Mouse (Mus musculus) liver, postnatal 0 days (tissue): ENCODE results near the gene Anks1. TPM values are rescaled to one million over a fixed set of nuclear protein-coding genes. Genes with fewer than 3 reads are reported as not detected.
"Not testable (repeated sequence)": the region's sequence is repeated elsewhere in the genome, so short reads cannot be mapped to it uniquely, and the experiment has no call there.

Source experiments
- ATAC-seq: fragments of 200-750 bp; cut with Nextera tagmentation; 2 replicates; pipeline ENCODE4 v1.8.0; 2017; ENCODE audit warnings: mild to moderate bottlenecking, moderate library complexity
- DNase-seq: peaks from one replicate; pipeline ENCODE4 v3.0.0-alpha.2; 2016
- H3K27ac ChIP-seq: fragments of 300-500 bp; sonication (generic); 2 replicates; pipeline ENCODE4 v1.5.1; 2014; ENCODE audit warnings: antibody characterized with exemption, moderate library complexity, mild to moderate bottlenecking, low read depth
- H3K27me3 ChIP-seq: fragments of 300-500 bp; sonication (generic); 2 replicates; pipeline ENCODE4 v1.6.1; 2014; ENCODE audit warnings: low read length, control low read depth, mixed read lengths; ENCODE audit not compliant: insufficient read depth
- H3K36me3 ChIP-seq: fragments of 300-500 bp; sonication (generic); replicated peaks from 2 replicates; pipeline ENCODE4 v1.6.1; 2014; ENCODE audit warnings: mild to moderate bottlenecking, control low read depth, low read length, moderate library complexity, mixed read lengths; ENCODE audit not compliant: insufficient read depth
- H3K4me1 ChIP-seq: fragments of 300-500 bp; sonication (generic); 2 replicates; pipeline ENCODE4 v1.6.1; 2014; ENCODE audit warnings: antibody characterized with exemption, mild to moderate bottlenecking, control low read depth; ENCODE audit not compliant: insufficient read depth
- H3K4me2 ChIP-seq: fragments of 300-500 bp; sonication (generic); 2 replicates; pipeline ENCODE4 v1.6.1; 2014; ENCODE audit warnings: low read depth, mild to moderate bottlenecking, low read length, moderate library complexity, mixed read lengths
- H3K4me3 ChIP-seq: fragments of 300-500 bp; sonication (generic); 2 replicates; pipeline ENCODE4 v1.5.1; 2014; ENCODE audit warnings: low read depth, low read length
- H3K9ac ChIP-seq: fragments of 300-500 bp; sonication (generic); replicated peaks from 2 replicates; pipeline ENCODE4 v1.6.1; 2014; ENCODE audit warnings: mild to moderate bottlenecking, moderate library complexity
- H3K9me3 ChIP-seq: fragments of 300-500 bp; sonication (generic); 2 replicates; pipeline ENCODE4 v1.6.1; 2016; ENCODE audit warnings: mild to moderate bottlenecking, control low read depth, low read length, mixed read lengths
- CTCF ChIP-seq: sonication (generic); IDR thresholded peaks from 2 replicates; pipeline ENCODE4 v1.5.1; 2016; ENCODE audit warnings: antibody characterized with exemption, low read depth
- EP300 ChIP-seq: IDR thresholded peaks from 2 replicates; pipeline ENCODE4 v1.6.1; 2016; ENCODE audit warnings: antibody characterized with exemption, low read depth, mild to moderate bottlenecking
- WGBS: fragments of 180-500 bp; shearing (Covaris S2); extraction: QIAGEN DNeasy Blood & Tissue Kit; methylation state at CpG from one replicate; pipeline ENCODE4 v1.1.7; 2014; ENCODE audit not compliant: insufficient replicate concordance; 5-methylcytosine and 5-hydroxymethylcytosine counted together
- polyA plus RNA-seq: library from polyadenylated mRNA; unstranded; fragments of >200 nt; fragmentation: Nextera tagmentation; extraction: Ambion mirVana; gene quantifications from 2 replicates; pipeline ENCODE4 v1.2.1, GENCODE M21; 2015

Gene Anks1
- polyA plus RNA-seq, 1 experiment from 2014 or later, result 3.0 TPM

DNA sequence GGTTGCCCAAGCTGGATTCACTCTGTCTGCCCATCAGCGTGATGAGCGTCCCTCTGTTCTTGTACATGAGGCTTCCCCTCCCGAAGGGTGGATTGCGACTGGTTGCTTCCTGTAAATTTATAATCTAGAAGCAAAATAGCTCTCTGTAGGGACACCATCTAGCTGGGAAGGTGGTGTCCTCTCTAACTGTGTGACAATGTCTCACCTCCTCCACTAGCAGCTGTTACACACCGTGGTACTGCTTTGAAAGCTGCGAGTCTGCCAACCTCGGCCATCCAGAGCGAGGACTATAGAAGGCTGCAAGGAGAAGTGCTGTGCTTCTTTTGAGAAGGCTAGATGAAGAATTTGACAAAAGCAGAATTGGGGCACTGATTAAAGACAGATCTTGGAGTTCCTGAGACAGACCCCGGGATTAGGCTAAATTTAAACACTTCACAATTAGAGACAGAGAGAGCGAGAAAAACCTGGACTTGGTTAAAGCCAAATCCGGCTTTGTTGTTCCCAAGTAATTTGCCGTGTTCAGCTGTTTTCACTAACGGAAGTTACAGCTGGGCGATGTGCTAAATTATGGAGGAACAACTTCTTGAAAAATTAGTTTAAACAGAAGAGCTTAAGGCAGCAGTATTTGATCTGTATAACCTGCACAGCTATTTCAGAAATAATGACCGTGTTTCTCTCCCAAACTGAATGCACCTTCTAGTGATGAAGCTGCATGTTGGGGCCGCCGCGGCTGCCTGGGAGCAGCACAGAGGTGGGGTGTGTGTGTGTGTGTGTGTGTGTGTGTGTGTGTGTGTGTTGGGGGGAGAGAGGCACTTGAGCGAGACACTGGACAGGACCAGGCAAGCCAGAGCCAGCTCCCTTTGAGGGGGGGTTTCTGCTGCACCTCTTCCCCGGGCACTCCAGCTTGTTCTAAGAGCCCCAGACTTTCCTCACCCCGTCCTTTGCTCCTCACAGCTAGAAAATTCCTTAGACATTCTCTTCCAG lies 51.3 kb downstream of the Anks1 start:
- 82% methylated on average over 21 of the region's 21 CpGs for WGBS
- ATAC-seq (no peak), DNase-seq (no peak)
- Histone ChIP-seq H3K36me3 (no peaks in the 10 kb centered on the region), H3K4me3 (no peak overlapping the region), H3K9ac (no peak overlapping the region), H3K4me1 (peaks cover 3% of the 10 kb centered on the region; the same call in 1 of the 2 replicates), H3K27me3 (no peaks in the 10 kb centered on the region), H3K4me2 (no peak overlapping the region), H3K27ac (0 out of 2 replicates have a peak overlapping the region, but pooled peaks have one; percentile 29), H3K9me3 (no peaks in the 10 kb centered on the region)
- TF ChIP-seq CTCF, result no peak
- no peak for TF ChIP-seq EP300

DNA sequence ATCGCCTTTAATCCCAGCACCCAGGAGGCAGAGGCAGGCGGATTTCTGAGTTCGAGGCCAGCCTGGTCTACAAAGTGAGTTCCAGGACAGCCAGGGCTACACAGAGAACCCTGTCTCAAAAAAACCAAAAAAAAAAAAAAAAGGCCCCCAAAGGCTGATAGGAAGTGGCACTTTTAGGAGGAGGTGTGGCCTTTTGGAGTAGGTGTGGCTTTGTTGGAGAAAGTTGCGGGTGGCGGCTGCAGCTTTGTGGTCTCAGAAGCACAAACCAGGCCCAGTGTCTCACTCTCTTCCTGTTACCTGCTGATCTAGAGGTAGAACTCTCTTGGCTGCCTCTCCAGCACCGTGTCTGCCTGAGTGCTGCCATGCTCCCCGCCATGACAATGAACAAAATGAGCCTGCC lies 54.0 kb downstream of the Anks1 start:
- H3K4me2 ChIP-seq, H3K4me3 ChIP-seq, H3K27me3 ChIP-seq, H3K9ac ChIP-seq, H3K9me3 ChIP-seq, H3K36me3 ChIP-seq, ATAC-seq, DNase-seq, H3K27ac ChIP-seq: not testable (repeated sequence)
- peaks cover 11% of the 10 kb centered on the region; the same call in 1 of the 2 replicates for H3K4me1 ChIP-seq
- WGBS, result 84% methylated on average over 7 of the region's 7 CpGs

GRCm38 (mm10) chr17:27964607-27965006 lies 55.5 kb downstream of the Anks1 start:
- DNase-seq (peak; percentile 49), ATAC-seq (peak; percentile 60)
- TF ChIP-seq CTCF (no peak), EP300 (no peak)
- Histone ChIP-seq H3K9me3 (no peaks in the 10 kb centered on the region), H3K27ac (peak overlapping the region; percentile 79), H3K9ac (no peak overlapping the region), H3K4me2 (peak overlapping the region; percentile 10), H3K4me3 (no peak overlapping the region), H3K27me3 (no peaks in the 10 kb centered on the region), H3K36me3 (no peaks in the 10 kb centered on the region), H3K4me1 (peaks cover 15% of the 10 kb centered on the region)
- 57% methylated on average over 4 of the region's 4 CpGs for WGBS

GRCm38 (mm10) chr17:27965292-27965691 lies 56.2 kb downstream of the Anks1 start:
- WGBS, result 70% methylated on average over 10 of the region's 10 CpGs
- peak; percentile 90 for ATAC-seq

DNA sequence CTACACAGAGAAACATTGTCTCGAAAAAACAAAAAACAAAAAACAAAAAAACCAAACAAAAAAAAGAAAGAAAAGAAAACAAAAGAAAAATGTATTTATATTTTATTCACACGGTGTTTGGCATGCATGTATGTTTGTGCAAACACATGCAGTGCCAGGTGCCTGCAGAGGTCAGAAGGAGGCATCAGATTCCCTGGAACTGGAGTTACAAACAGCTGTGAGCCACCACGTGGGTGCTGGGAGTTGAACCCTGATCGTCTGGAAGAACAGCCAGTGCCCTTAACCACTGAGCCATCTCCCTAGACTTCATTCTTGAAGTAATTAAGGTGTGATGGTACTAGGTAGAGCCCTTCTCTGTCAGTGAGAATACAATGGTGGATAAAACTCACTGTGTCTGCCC lies 57.0 kb downstream of the Anks1 start:
- Histone ChIP-seq H3K4me2 (no peak overlapping the region), H3K36me3 (no peaks in the 10 kb centered on the region), H3K27me3 (no peaks in the 10 kb centered on the region), H3K4me3 (no peak overlapping the region), H3K4me1 (peaks cover 15% of the 10 kb centered on the region), H3K9ac (no peak overlapping the region), H3K27ac (0 out of 2 replicates have a peak overlapping the region, but pooled peaks have one; percentile 12), H3K9me3 (no peaks in the 10 kb centered on the region)
- no peak for TF ChIP-seq EP300
- WGBS, result 55% methylated on average over 4 of the region's 4 CpGs
- DNase-seq, result no peak
- ATAC-seq, result no peak

More at GRCm38 (mm10) chr17:27965292-27965691, 56.2 kb downstream of the Anks1 start:
- H3K4me1 ChIP-seq, result peaks cover 15% of the 10 kb centered on the region
- no peaks in the 10 kb centered on the region for H3K36me3 ChIP-seq
- H3K9ac ChIP-seq, result peak overlapping the region; percentile 26; the same call in 1 of the 2 replicates
- no peaks in the 10 kb centered on the region for H3K9me3 ChIP-seq
- peak; percentile 42 for DNase-seq
- peak overlapping the region; percentile 79 for H3K27ac ChIP-seq
- H3K27me3 ChIP-seq, result no peaks in the 10 kb centered on the region
- no peak overlapping the region for H3K4me3 ChIP-seq
- TF ChIP-seq EP300 (no peak), CTCF (peak; percentile 36)
- 0 out of 2 replicates have a peak overlapping the region, but pooled peaks have one; percentile 10 for H3K4me2 ChIP-seq

DNA sequence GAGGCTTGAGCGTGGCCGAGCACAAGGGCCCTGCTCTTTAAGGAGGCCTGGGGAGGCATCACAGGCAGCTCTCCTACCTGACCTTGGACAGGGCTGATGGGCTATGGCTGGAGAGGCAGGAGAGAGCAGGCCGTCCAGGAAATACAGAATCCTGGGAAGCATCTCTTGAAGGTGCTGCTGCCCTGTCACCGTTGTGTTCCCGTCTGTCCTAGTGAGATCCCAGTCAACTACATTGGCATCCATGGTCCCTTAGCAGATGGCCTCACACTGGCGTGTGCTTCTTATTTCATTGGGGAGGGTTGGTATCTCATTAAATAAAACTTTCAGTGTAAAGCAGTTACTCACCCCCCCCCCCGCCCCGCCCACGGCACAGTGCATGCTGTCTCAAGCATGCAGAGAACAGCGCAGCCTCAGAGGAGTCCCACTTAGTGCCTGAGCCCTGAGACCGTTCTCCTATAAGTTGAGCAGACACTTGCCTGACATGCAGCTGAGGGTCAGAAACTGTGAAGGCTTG lies 57.5 kb downstream of the Anks1 start:
- H3K4me3 ChIP-seq, result no peak overlapping the region
- no peak overlapping the region for H3K9ac ChIP-seq
- no peaks in the 10 kb centered on the region for H3K27me3 ChIP-seq
- ATAC-seq (no peak), DNase-seq (no peak)
- H3K27ac ChIP-seq, result no peak overlapping the region
- no peak for TF ChIP-seq CTCF
- TF ChIP-seq EP300, result no peak
- H3K4me2 ChIP-seq, result no peak overlapping the region
- peaks cover 15% of the 10 kb centered on the region for H3K4me1 ChIP-seq
- H3K9me3 ChIP-seq, result no peaks in the 10 kb centered on the region
- 82% methylated on average over 11 of the region's 11 CpGs for WGBS
- H3K36me3 ChIP-seq, result no peaks in the 10 kb centered on the region
